Mouse (Mus musculus) frontal cortex, postnatal 25 days (tissue): Measurements from ENCODE around the gene Pax6.

Experiments used
- DNase-seq, 2 experiments: peaks; one replicate each; pipeline ENCODE4 v3.0.0; 2022; ENCODE audit warnings: low spot score in 2 of 2

Pax6 gene

DNA sequence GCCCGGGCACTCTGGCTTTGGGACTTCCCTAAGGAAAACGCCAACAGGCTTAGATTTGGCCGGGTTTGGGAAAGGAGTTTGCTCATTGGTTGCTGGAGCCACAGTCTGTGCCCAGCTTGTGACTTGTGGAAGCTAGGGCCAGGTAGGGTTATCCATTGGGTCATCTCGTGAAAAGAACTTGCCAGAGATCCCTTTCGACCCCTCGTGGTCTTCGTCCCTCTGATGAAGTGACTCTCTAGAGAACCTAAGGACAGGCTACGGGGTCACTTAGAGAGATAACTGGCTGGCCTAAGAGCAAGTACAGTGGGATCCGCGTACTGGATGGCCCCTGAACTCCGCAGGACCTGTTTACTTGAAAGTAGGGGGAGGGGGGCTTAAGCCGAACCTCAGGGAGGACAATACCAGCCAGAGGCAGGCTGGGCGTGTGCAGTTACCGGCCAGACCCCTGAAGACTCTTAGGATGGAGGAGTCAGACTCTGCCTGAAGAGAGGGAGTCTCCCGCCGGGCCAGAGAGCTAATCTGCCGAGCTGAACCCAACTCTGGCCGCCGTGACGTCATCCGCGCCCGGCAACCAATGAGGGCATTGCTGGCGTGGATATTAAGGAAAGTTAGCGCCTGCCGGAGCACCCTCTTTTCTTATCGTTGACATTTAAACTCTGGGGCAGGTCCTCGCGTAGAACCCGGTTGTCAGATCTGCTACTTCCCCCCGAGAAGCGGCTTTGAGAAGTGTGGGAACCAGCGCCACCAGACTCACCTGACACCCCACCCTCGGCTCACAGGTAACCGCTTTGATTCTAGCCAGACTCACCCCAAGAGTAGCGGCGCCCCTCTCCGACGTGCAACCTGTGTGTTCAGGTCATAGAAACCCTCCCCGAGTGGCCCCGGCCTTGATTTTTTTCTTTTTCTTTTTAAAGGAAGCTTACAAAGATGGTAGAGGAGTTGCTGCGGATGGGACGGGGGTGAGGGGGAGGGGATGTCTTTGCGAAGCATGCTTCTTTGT, at the start of gene Pax6:
Pax6 (plus strand) TSS at position 630 of the 1,000 bp plus-strand sequence.
- no peak for DNase-seq

GRCm38 (mm10) chr2:105648933-105649332, 19.8 kb upstream of the Pax6 start:
- no peak for DNase-seq

DNA sequence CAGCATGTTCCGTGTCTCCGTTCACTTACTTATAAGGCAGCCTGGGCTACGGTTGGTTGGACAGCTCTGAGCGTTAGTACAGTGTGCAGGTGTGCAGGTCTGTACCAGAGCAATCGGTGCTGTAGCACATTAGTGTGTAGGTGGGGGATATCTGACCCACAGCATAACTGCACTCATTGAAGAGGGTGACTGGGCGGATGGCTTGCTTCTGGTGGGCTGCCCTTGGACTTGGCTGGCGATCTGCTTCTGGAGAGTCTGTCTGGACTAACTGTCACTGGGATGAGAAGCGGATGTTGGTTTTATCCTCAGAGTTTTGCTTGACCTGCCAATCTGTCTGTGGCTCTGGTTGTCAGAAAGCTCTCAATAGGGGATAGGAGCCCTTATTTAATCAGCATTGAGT, 12.2 kb upstream of the Pax6 start:
- no peak for DNase-seq

DNA sequence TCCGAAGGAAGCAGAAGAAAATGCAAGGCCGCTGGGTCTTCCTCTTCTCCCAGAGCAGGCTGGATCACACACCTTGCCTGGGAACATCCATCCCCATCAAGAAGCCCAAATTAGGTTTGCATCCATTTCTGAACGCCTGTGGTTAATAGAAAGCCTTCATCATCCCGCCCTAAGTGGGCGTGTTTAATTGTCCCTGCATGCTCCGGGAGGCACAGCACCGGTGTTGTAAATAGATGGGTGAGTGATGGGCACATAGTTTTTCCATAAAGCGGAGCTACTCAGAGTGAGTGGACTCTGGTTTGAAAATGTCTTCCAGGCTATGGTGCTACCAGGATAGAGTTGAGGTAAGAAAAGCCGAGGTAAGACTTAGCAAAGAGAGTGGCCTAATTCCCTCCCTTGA, 9.3 kb upstream of the Pax6 start:
- no peak for DNase-seq

DNA sequence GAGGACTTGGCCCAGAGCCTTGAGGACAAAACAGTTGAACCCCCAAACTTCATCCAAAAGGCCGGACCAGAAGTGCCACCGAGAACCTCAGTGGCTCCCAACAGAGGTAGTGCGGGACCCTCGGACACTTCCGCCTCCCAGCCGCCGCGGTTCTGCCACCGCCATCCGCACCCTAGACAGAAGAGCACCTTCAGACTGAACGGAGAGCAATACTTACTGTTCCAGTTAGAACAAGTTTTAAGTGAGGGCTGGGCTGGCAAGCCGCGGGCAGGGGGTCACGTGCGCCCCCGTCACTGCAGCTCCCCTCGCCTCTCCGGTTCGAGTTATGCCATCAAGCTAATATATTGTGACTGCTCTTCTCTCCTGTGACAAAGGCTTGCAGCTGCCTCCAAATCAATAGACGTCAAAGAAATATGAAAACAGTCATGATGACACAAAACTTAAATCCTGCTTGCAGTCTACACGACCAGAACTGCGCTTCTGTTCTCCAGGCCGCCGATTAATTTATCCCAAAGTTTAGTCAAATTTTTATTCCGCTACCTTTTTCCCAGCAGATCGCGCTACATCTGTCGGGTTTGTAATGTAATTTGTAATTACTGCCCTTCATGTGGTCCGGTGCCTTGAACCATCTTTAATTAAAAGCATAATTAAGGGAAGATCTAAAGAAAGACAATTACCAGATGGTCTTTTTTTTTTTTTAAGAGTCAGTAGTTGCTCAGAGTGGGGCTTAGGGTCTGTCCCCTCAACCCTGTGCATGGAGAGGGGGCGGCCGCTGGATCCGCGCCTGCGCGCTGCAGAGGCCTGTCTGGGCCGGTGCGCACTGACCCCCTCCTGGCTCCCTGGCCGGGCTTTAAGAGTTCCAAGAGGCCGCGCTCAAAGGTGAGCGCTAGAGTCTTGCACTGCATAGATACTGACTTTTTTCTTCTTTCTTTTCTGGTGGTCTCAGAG, 8.5 kb upstream of the Pax6 start:
- no peak for DNase-seq

DNA sequence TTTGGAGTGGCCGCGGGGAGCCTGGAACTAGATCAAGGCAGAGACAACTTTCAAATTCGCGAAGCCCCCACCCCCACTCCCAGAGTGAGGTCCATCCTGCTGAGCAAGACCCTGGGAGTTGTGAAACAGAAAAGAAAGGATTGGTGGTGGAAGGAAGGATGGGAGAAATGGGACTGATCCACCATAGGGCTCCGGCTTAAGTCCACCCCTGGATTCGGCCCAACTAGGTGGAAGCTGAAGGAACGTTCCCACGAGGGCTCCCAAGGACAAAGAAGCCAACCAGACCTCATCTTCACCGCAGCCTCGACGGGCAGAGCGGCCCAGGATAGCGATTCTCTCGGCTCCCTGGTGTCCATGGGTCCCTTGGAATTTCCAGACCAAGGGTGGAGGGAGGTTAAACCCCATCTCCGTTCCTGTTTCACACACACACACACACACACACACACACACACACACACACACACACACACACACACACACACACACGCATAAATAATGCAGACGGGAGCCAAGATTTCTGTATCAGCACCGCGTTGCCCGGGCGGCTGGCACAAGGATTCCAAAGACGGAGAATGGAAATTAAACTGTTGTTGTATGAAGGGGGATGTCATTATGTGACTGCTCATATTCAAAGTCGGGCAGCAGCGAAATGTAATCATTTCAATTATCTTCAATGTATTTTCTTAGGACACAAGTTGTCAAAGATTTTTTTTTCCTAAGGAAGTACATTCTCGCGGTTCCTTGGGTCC, 7.7 kb upstream of the Pax6 start:
- DNase-seq, result no peak

DNA sequence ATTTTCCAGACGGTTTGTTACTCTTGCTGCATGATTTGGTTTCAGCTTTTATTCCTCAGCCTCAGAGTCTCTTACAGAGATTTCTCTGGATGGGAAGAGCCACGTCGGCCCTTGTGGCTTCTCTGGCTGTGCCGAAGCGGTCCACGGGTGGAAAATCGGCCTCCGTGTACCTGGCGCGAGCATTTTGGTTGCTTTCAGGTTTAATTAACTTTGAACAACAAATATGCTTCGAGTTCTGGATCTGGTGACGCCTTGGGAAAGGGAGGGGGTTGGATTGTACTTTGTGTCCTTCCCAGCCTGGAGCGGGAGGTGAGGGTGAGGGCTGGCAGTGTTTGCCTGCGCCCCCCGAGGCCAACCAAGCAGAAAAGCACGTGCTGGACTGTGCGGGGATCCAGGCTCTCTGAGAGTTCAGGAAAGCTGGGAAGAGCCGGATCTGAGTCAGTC, 7.1 kb upstream of the Pax6 start:
- DNase-seq, result no peak

- DNase-seq, result no peak
Observed at GRCm38 (mm10) chr2:105662121-105662520, 6.6 kb upstream of the Pax6 start.

DNA sequence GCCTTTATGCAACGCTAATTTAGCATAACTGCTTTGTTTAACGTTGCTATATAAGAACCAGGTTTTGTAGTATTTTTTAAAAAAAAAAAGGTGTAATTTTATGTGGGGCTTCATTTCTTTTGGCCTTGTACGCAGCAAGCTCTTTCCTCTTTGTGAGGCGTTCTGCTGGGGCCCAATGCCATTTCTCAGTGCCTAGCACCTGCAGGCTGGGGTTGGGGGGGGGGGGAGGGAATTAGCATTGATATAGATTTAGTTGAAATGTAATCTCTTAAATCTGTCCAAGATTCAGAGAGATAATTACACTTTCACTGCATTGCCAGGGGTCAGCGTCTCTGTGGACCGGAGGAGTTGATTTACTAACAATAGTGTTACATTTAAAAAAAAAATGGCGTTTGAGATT, 6.1 kb upstream of the Pax6 start:
- no peak for DNase-seq

DNA sequence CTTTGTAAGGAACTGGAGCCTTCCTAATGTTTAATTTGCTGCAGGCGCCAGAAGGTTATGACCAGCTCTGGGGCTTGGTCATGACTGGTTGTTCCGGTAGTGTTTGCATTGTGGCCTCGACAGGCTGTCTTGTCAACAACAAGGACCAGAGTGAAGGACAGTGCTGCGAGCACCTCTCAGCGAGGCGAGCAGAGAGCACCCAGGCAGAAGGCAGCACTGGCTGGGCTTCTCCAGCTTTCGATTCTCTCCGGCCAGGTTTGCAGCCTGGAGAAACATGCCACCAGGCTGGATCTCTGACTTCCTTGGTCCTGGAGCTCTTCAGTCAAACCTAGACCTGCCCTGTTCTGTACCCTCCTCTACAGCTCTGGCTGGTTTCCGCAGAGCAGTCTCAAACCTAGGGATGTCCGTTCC, 5.6 kb upstream of the Pax6 start:
- no peak for DNase-seq

GRCm38 (mm10) chr2:105664996-105665395, 3.7 kb upstream of the Pax6 start:
- DNase-seq, result no peak

- no peak for DNase-seq
Observed at GRCm38 (mm10) chr2:105665491-105666250, 3.0 kb upstream of the Pax6 start.

DNA sequence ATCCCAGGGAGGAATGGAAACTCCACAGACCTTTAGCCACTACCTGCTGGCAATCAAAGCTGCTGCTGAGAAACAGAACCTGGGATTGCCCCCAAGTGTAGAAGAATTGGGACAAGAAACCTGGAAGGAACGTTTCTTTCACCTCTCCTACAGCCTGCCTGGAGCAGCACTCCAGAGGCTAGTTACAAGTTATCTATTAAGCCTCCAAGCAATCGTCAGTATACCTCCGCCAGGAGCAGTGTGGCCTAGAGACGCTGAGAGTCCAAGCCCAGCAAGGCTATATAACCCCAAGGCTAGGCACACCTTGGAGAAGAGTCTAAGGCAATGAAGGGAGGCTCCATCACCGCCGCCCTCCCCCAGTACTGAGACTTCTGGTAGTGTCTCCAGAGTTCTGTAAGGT, 2.4 kb upstream of the Pax6 start:
- DNase-seq, result no peak

DNA sequence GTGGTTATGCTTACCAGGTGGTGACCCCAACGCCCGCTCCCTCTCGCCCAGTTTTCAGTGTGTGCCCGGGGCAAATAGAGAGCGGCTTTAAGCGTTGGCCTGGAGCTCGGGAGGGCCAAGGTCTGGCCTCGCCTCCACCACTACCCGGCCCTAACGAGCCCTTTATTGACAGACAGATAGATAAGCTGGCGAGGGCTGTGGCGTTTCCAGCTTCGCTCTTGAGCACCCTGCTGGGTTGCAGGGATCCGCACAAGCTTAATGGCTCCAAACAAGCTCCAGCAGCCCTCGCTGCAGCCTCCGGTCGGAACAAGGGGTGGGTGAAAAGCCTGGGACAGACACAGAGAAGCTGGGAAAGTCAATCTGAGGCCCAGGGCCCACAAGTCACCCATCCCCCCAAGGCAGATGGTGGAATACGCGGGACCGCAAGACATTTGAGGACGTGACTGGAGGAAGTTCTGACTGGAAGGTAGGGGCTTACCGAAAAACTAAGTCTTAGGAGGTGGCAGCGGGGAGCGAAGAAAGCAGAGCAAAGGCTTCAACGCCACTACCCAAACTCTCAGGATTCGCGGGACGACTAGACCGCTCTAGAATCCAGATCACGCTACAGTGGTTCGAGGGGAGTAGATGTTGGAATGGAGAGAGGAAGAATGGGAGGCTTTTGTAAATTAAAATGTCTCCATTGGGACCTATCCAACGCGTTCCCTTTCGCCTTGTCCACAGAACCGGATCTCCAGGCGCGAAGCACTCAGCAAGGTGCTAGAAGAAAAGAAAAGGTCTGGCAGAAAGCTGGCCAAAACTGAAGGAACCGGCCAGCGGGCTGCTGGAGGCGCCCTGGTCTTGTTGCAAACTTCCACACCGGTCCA, 1.7 kb upstream of the Pax6 start:
- DNase-seq, result no peak

DNA sequence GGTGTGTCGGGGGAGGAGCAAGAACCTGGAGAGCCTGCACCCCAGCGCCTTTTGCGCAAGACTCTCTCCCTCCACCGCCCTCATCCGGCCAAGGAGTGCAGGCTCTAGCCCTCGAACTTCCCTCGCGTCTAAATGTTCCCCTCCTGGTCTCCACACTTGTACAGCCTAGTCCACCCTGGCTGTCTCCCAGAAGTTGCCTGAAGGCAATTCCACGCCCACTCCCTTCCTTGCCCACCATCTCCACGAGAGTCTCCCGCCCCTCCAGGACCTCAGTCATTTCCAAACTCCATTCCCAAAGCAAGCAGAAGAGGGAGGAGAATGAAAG, 1.1 kb upstream of the Pax6 start:
- no peak for DNase-seq

DNA sequence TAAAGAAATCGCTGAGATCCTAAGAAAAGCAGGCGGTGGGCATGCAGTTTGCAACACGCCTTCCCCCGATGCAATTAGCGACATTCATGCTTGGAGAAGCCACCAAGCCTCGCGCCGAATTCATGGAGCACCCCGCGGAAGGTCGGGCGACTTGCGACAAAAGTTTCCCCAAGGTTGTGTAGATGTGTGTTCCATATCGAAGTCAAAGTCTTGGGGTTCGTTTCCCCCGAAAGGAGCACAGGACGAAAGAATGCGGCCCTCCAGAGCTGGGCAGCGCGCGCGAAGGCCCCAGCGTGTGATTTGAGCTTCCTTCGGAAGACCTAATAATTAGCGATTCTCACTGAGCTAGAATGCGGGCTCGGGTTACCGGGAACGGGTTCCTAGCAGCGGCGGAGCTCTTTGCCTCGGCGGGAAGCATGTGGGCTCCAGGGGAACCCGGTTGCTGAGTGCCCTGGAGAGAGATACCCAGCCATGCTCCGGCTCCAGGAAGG, 716 bp downstream of the Pax6 start:
- DNase-seq, result no peak

DNA sequence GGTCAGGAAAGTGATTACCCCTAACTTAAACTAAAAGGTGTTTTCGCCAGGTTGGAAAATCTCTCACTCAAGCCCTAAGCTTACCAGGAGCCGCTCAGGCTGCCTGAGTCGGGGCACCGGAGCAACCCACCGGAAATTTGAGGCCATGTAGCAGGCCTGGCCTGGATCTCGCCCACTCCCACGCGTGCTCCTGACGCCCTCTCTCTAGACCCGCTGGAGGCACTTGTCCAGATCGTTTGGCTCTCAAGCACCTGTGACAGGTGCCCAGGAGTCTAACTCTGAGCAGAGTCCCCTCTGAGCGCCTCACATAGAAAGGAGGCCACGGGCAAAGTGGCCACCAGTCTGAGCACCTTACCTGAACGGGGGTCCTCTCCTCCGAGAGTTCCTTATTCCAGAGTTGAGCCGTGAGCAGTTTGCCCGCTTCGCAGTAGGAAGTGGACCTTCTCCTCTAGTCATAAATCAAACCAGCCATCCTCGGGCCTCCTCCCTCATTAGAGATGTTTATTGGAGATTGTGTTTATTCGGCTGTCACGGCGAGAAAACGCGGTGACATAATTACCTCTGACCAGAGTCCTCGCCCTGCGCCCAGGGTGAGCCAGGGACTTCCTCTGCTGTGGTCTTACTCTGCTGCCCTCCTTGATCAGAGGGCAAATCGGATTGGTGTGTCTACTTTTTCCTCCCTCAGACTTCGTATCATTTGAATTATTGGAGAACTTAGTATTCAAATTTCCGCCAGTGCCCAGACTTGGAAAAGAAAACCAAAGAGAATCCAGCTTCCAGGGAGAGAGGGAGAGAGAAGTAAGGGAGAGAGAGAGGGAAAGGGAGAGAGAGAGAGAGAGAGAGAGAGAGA, 1.4 kb downstream of the Pax6 start:
- DNase-seq, result no peak

DNA sequence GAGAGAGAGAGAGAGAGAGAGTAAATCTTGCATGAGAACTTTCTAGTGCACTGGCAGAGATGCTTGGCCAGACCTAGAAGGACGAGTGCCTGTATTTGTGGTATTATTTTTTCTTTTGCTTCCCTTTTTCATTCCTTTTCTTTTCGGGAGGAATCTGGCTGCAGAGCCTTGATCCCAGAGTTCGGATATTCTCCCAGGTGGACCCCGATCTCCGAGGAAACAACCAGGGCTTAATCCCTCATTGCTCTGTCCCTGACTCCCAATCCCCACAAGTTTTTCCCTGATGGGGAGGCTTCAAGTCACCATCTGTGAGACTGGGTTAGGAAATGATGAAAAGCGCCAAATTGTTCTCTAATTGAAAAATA, 2.0 kb downstream of the Pax6 start:
- DNase-seq, result no peak
